Mouse (Mus musculus) bone marrow macrophage, adult 2 months (primary cell): Measurements from ENCODE around the gene Ramp2. TPM values are rescaled to one million over a fixed set of nuclear protein-coding genes. Genes with fewer than 3 reads are reported as not detected.

Experiments used
- H3K27ac ChIP-seq: 2 replicates; pipeline ENCODE4 v1.5.1; 2012; ENCODE audit warnings: low read depth, low read length; ENCODE audit not compliant: insufficient read depth
- H3K4me1 ChIP-seq: 2 replicates; pipeline ENCODE4 v1.6.1; 2012; ENCODE audit warnings: low read length; ENCODE audit not compliant: control insufficient read depth, insufficient read depth
- H3K4me3 ChIP-seq: 2 replicates; pipeline ENCODE4 v1.5.1; 2012; ENCODE audit warnings: mild to moderate bottlenecking, low read length, moderate library complexity; ENCODE audit not compliant: insufficient read depth
- CTCF ChIP-seq: IDR thresholded peaks from 2 replicates; pipeline ENCODE4 v1.5.1; 2012; ENCODE audit warnings: low read depth, mild to moderate bottlenecking, low read length, moderate library complexity
- POLR2A ChIP-seq: IDR thresholded peaks from 2 replicates; pipeline ENCODE4 v1.6.1; 2012; ENCODE audit warnings: mild to moderate bottlenecking, low read depth, low read length, borderline replicate concordance
- polyA plus RNA-seq: library from polyadenylated mRNA; stranded (reverse); fragments of >200 nt; gene quantifications from 2 replicates; pipeline ENCODE4 v1.2.4, GENCODE M21; 2012; ENCODE audit not compliant: missing spikeins, insufficient read depth, insufficient read length

Gene Ramp2
- polyA plus RNA-seq, 1 experiment = not detected

DNA sequence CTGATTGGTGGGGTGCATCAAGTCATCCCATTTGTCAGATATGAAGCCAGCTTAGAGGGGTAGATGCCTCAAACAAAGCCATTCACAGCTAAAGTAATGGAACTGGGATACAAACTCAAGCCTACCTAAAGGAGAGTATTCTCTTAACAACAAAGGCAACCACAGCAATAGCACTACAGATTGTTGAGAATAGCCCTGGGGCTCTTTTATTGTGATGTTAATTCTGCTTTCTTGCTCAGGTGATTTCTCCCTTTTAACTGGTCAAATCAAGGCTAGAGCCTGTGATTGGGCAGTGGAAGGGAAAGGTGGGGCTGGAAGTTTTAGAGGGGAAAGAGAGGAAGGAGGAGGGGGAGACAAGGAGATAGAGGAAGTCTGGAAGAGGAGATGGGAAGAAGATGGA is 11.7 kb upstream of the Ramp2 start:
- TF ChIP-seq CTCF (no peak), POLR2A (no peak)
- H3K4me1 ChIP-seq = peaks cover 19% of the 10 kb centered on the region
- H3K27ac ChIP-seq = no peak overlapping the region
- H3K4me3 ChIP-seq = no peak overlapping the region

DNA sequence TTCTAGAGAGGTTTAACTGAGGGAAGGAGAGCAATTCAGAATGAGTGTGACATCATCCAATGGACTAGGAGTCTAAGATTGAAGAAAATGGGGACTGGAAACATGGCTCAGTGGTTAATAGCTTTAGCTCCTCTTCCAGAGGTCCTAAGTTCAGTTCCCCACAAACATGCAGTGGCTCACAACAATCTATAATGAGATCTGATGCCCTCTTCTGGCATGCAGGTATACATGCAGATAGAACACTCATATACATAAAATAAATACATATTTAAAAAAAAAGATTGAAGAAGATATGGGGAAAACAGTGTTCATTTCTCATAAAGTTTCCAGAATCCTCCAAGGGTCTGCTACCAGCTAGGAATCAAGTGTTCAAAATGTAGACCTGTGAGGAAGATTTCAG is 10.4 kb upstream of the Ramp2 start:
- no peak overlapping the region for H3K27ac ChIP-seq
- peaks cover 10% of the 10 kb centered on the region for H3K4me1 ChIP-seq
- no peak overlapping the region for H3K4me3 ChIP-seq
- TF ChIP-seq CTCF (no peak), POLR2A (no peak)

- TF ChIP-seq CTCF (no peak), POLR2A (no peak)
- Histone ChIP-seq H3K27ac (no peak overlapping the region), H3K4me3 (no peak overlapping the region), H3K4me1 (peaks cover 4% of the 10 kb centered on the region)
Observed at GRCm38 (mm10) chr11:101236782-101237181, 9.0 kb upstream of the Ramp2 start.

GRCm38 (mm10) chr11:101238071-101238647 is 7.7 kb upstream of the Ramp2 start:
- no peak overlapping the region for H3K4me3 ChIP-seq
- H3K27ac ChIP-seq = no peak overlapping the region
- TF ChIP-seq POLR2A (no peak), CTCF (no peak)
- no peaks in the 10 kb centered on the region for H3K4me1 ChIP-seq

DNA sequence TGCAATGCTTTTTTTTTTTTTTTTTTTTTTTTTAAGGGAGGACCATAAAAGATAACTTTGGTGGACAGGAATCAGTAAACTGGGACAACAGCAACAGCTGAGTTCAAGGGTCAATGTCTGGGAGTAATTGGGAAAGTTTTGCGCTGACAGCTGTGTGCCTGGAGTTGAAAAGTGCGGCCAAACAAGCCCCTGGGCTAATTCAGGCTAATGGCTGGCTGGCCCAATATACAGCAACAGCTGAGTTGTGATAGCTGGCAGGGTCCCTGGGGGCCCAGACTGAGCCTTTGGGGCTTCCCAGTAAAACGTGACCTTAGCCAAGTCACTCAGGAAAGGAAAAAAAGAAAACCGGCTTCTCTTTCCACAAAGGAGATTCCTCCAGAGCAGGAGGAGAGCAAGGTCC is 757 bp upstream of the Ramp2 start:
- Histone ChIP-seq H3K4me1 (peaks cover 5% of the 10 kb centered on the region; the same call in 1 of the 2 replicates), H3K27ac (no peak overlapping the region), H3K4me3 (no peak overlapping the region)
- TF ChIP-seq POLR2A (no peak), CTCF (no peak)

GRCm38 (mm10) chr11:101246702-101247012 is 829 bp downstream of the Ramp2 start:
- peak overlapping the region; percentile 53 for H3K4me3 ChIP-seq
- H3K27ac ChIP-seq = no peak overlapping the region
- TF ChIP-seq POLR2A = no peak
- no peak for TF ChIP-seq CTCF
- H3K4me1 ChIP-seq = peaks cover 5% of the 10 kb centered on the region; the same call in 1 of the 2 replicates

GRCm38 (mm10) chr11:101247521-101248030 is 1.7 kb downstream of the Ramp2 start:
- H3K27ac ChIP-seq = no peak overlapping the region
- no peak overlapping the region for H3K4me3 ChIP-seq
- no peak for TF ChIP-seq POLR2A
- no peak for TF ChIP-seq CTCF
- H3K4me1 ChIP-seq = peaks cover 5% of the 10 kb centered on the region; the same call in 1 of the 2 replicates

- H3K4me1 ChIP-seq = peaks cover 5% of the 10 kb centered on the region; the same call in 1 of the 2 replicates
- no peak overlapping the region for H3K27ac ChIP-seq
- TF ChIP-seq CTCF = peak; percentile 42
- no peak for TF ChIP-seq POLR2A
- H3K4me3 ChIP-seq = no peak overlapping the region
Observed at GRCm38 (mm10) chr11:101248258-101248994, 2.6 kb downstream of the Ramp2 start.

- no peak for TF ChIP-seq POLR2A
- TF ChIP-seq CTCF = no peak
- no peak overlapping the region for H3K27ac ChIP-seq
- no peaks in the 10 kb centered on the region; the same call in 1 of the 2 replicates for H3K4me1 ChIP-seq
- no peak overlapping the region for H3K4me3 ChIP-seq
Observed at GRCm38 (mm10) chr11:101251031-101251430, 5.2 kb downstream of the Ramp2 start.

DNA sequence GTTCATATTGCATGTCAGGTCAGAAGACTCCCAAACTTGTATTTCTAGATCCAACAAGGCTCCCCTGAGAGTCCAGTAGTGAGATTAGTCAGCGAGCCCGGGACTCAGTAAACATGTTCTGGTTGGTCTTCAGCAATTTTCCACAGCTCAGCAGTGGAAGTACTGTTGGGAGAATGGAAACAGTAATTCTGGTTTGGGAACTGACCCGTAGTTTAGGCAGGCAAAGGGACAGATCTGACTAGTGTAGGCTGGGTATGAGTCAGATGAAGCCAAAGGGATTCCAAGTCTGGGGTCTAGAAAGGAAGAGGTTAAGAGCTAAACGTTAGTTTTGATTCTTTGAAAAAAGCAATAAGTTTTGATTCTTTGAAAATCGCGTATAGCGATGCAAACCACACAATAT is 7.1 kb downstream of the Ramp2 start:
- peak overlapping the region; percentile 98 for H3K4me3 ChIP-seq
- peak overlapping the region; percentile 46 for H3K27ac ChIP-seq
- TF ChIP-seq POLR2A (no peak), CTCF (no peak)
- H3K4me1 ChIP-seq = no peaks in the 10 kb centered on the region; the same call in 1 of the 2 replicates
